Mouse (Mus musculus) olfactory bulb, adult 2 months (tissue): Measurements from ENCODE around the gene Klhl7.

ENCODE experiments used
- CTCF ChIP-seq: fragments of 200-500 bp; IDR thresholded peaks from 2 replicates; pipeline ENCODE4 v1.5.1; 2012; ENCODE audit warnings: low read depth, mild to moderate bottlenecking, low read length, moderate library complexity; ENCODE audit not compliant: insufficient read depth
- POLR2A ChIP-seq: fragments of 200-500 bp; IDR thresholded peaks from 2 replicates; pipeline ENCODE4 v1.6.1; 2012; ENCODE audit warnings: mild to moderate bottlenecking, low read depth, low read length, moderate library complexity; ENCODE audit not compliant: insufficient read depth

- no peak for TF ChIP-seq CTCF
- TF ChIP-seq POLR2A = no peak
Measured at GRCm38 (mm10) chr5:24124579-24125276, 24.3 kb downstream of the Klhl7 start.
